Comparison of ENCODE assay signal across 7 mouse cellular contexts in the genomic region with DNA sequence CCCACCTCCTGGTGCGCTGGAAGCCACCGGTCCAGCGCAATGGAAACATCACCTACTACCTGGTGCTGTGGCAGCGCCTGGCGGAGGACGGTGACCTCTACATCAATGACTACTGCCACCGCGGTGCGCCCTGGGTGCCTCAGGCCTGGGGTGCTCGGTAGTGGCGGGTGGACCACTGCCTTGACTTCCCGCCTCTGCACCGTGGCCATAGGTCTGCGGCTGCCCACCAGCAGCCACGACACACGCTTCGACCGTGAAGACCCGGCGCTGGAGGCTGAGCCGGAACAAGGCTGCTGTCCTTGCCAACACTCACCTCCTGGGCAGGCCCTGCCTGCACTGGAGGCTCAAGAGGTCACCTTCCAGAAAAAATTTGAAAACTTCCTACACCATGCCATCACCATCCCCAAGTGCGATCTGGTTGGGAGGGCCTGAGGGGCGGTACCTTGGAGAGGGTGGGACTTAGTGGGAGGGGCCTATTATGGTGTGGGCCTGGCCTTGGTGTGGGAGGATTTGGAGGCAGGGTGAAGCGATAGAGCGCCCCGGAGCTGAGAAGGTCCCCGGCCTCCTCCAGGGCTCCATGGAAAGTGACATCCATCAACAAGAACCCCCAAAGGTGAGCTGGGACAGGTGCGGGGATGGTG. TPM values are rescaled to one million over a fixed set of nuclear protein-coding genes. Genes with fewer than 3 reads are reported as not detected.
DNase-seq lines count a peak whose midpoint lies in the region; ATAC-seq lines count a peak whose summit lies in the region.

No protein-coding gene starts in this region.

- no peaks in the 10 kb centered on the region for H3K9me3 ChIP-seq in hindbrain, embryonic 13.5 days
- H3K9me3 ChIP-seq in liver, embryonic 12.5 days (replicated peaks): no peaks in the 10 kb centered on the region

- peak; percentile 50 for DNase-seq in retina, postnatal 1 day
- no peak for DNase-seq in retina, embryonic 14.5 days (ENCODE audit: low spot score)
- no peak for DNase-seq in spleen, adult 12 weeks (ENCODE audit: low spot score)
- DNase-seq in thymus, postnatal 10 days (ENCODE audit: low spot score in 2 of 2): no peak

- peaks cover 87% of the 10 kb centered on the region for H3K27me3 ChIP-seq in hindbrain, embryonic 13.5 days
- H3K27me3 ChIP-seq in liver, embryonic 12.5 days (replicated peaks): peaks cover 100% of the 10 kb centered on the region

- WGBS in hindbrain, embryonic 13.5 days: 5% methylated on average over 28 of the region's 28 CpGs
- WGBS in liver, embryonic 12.5 days (ENCODE audit: insufficient replicate concordance): 10% methylated on average over 28 of the region's 28 CpGs

- H3K9ac ChIP-seq in hindbrain, embryonic 13.5 days: 0 out of 2 replicates have a peak overlapping the region, but pooled peaks have one; percentile 19
- H3K9ac ChIP-seq in liver, embryonic 12.5 days: no peak overlapping the region

- peak overlapping the region; percentile 15 for H3K4me3 ChIP-seq in hindbrain, embryonic 13.5 days
- no peak overlapping the region; the same call in 1 of the 2 replicates for H3K4me3 ChIP-seq in liver, embryonic 12.5 days

- H3K4me2 ChIP-seq in hindbrain, embryonic 13.5 days: peak overlapping the region; percentile 36
- peak overlapping the region; percentile 42 for H3K4me2 ChIP-seq in liver, embryonic 12.5 days

- no peaks in the 10 kb centered on the region for H3K36me3 ChIP-seq in hindbrain, embryonic 13.5 days
- H3K36me3 ChIP-seq in liver, embryonic 12.5 days: no peaks in the 10 kb centered on the region

- peaks cover 12% of the 10 kb centered on the region for H3K4me1 ChIP-seq in hindbrain, embryonic 13.5 days (replicated peaks)
- peaks cover 4% of the 10 kb centered on the region; the same call in 1 of the 2 replicates for H3K4me1 ChIP-seq in liver, embryonic 12.5 days

- H3K27ac ChIP-seq in hindbrain, embryonic 13.5 days: no peak overlapping the region
- no peak overlapping the region for H3K27ac ChIP-seq in liver, embryonic 12.5 days

- 0 out of 2 replicates have a peak, but pooled peaks have one; percentile 46 for ATAC-seq in hindbrain, embryonic 13.5 days (ENCODE audit: low FRiP score)
- peak; percentile 55 for ATAC-seq in liver, embryonic 12.5 days
- no peak for ATAC-seq in CD4-positive, CD25-positive, alpha-beta regulatory T cell, adult 4 months

RNA-seq across cellular contexts. Expression of a gene that starts 12.7 kb away (rescaled TPM):
- 1.4 TPM in 2 replicates for polyA plus RNA-seq in hindbrain, embryonic 13.5 days (2015; fragmentation: Nextera tagmentation; extraction: Ambion mirVana)
- 0.05 TPM in 1 of 2 replicates, not detected in the other for polyA plus RNA-seq in liver, embryonic 12.5 days (2016; fragmentation: Nextera tagmentation; extraction: Ambion mirVana)
- 1 to 10 TPM in 1 of 2 experiments, under 1 TPM in 1; 0.17 to 1.6 TPM for polyA plus RNA-seq in CD4-positive, CD25-positive, alpha-beta regulatory T cell, adult 4 months (2017; shearing (Covaris generic))

RNA-seq across cellular contexts. Expression of a gene that starts 14.5 kb away (rescaled TPM):
- polyA plus RNA-seq in hindbrain, embryonic 13.5 days (2015; fragmentation: Nextera tagmentation; extraction: Ambion mirVana): 29.2 and 40.2 TPM in 2 replicates
- 0.31 and 0.59 TPM in 2 replicates for polyA plus RNA-seq in liver, embryonic 12.5 days (2016; fragmentation: Nextera tagmentation; extraction: Ambion mirVana)
- not detected for polyA plus RNA-seq in CD4-positive, CD25-positive, alpha-beta regulatory T cell, adult 4 months (2017; shearing (Covaris generic))

RNA-seq across cellular contexts. Expression of a gene that starts 14.7 kb away (rescaled TPM):
- 9.8 and 11.0 TPM in 2 replicates for polyA plus RNA-seq in hindbrain, embryonic 13.5 days (2015; fragmentation: Nextera tagmentation; extraction: Ambion mirVana)
- 9.4 and 10.2 TPM in 2 replicates for polyA plus RNA-seq in liver, embryonic 12.5 days (2016; fragmentation: Nextera tagmentation; extraction: Ambion mirVana)
- polyA plus RNA-seq in CD4-positive, CD25-positive, alpha-beta regulatory T cell, adult 4 months (2017; shearing (Covaris generic)): 10 to 100 TPM; 57.3 to 93.7 TPM

RNA-seq across cellular contexts. Expression of a gene that starts 37.1 kb away (rescaled TPM):
- not detected in 2 replicates for polyA plus RNA-seq in hindbrain, embryonic 13.5 days (2015; fragmentation: Nextera tagmentation; extraction: Ambion mirVana)
- 0.04 and 0.11 TPM in 2 replicates for polyA plus RNA-seq in liver, embryonic 12.5 days (2016; fragmentation: Nextera tagmentation; extraction: Ambion mirVana)
- polyA plus RNA-seq in CD4-positive, CD25-positive, alpha-beta regulatory T cell, adult 4 months (2017; shearing (Covaris generic)): 100 to 1,000 TPM; 213 to 324 TPM

Comparison
In these comparisons a context has a peak if more than half of its experiments do, and no peak if none do; other contexts are left out.
1. RNA of a gene that starts 14.5 kb away (polyA plus RNA-seq): 29.2 to 40.2 TPM in hindbrain, embryonic 13.5 days; 0.31 to 0.59 TPM in liver, embryonic 12.5 days and not detected in CD4-positive, CD25-positive, alpha-beta regulatory T cell, adult 4 months; every median in the first group is over 10 times any median in the second.